Mouse (Mus musculus): Measurements from ENCODE around the gene Loxl1. TPM values are rescaled to one million over a fixed set of nuclear protein-coding genes. Genes with fewer than 3 reads are reported as not detected.

Gene Loxl1
- polyA plus RNA-seq, 1 experiment: 15.6 TPM

DNA sequence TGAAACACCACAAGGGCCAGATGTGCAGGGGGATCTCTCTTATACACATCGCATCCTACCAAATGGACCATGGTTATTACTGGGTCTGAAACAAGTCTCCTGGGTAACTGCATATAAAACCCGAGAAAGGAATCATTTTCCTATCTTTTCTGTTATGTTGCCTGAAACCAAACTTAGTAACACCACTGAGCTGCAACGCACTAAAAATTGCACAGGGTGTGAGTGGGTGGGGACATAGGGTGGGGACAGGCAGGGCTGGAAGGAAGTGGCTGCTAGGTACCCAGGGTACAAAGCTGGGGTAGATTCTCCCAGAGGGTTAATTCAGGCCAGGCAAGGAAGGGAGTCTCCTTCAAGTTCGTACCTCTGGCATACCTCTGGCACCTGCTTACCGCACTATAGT lies 70.3 kb downstream of the Loxl1 start:
- peak overlapping the region; percentile 43 for H3K27ac ChIP-seq (ENCODE audit: insufficient read depth, low read depth, low read length)
- no peaks in the 10 kb centered on the region for H3K27me3 ChIP-seq (ENCODE audit: control insufficient read depth, insufficient read depth, low read length)
- TF ChIP-seq POLR2A (IDR thresholded peaks at IDR 0.05; ENCODE audit: low read depth, low read length): no peak
- no peak for TF ChIP-seq CTCF (IDR thresholded peaks at IDR 0.05; ENCODE audit: extremely low read depth, insufficient read length, insufficient replicate concordance, low read depth, low read length)

DNA sequence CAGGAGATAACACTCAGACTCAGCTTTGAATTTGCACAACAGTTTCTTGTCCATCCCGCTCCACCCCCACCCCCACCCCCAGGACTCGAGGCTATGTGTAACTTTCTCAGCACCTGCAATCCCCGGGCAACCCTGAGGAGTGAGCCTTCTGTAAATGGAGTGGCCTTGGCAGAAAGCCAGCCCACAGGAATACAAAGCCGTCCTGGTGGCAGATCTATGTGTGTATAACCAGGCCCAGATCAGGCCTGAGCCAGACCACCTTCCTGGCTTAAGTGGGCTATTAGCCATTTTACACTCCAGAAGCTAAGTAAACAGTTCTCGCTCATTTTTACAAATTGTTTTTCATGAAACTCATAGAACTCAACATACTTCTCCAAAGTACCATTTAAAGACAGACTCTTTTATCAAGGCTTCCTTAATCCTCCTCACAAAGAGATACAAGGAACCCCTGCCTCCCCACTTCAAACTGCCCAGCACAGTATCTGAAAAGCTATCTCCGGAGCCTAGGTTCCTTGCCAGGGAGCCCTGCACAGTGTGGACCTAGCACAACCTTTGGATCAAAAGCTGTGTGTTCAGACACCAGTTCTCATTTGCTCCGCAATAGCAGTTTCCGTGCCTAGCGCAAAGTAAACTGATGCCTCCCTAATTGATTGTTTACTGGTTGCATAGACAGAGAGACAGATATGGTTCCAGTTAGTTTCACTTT lies 71.1 kb downstream of the Loxl1 start:
- H3K27ac ChIP-seq (ENCODE audit: insufficient read depth, low read depth, low read length): peak overlapping the region; percentile 43
- peaks cover 12% of the 10 kb centered on the region for H3K36me3 ChIP-seq (ENCODE audit: control insufficient read depth, insufficient read depth, low read length)
- H3K27me3 ChIP-seq (ENCODE audit: control insufficient read depth, insufficient read depth, low read length): no peaks in the 10 kb centered on the region
- H3K4me3 ChIP-seq (ENCODE audit: low read depth, low read length): no peak overlapping the region
- WGBS: 18% methylated on average over 9 of the region's 9 CpGs
- TF ChIP-seq CTCF (IDR thresholded peaks at IDR 0.05; ENCODE audit: extremely low read depth, insufficient read length, insufficient replicate concordance, low read depth, low read length): no peak
- H3K4me1 ChIP-seq (ENCODE audit: control insufficient read depth, insufficient read depth, insufficient read length, low read length): peaks cover 23% of the 10 kb centered on the region

More for the DNA sequence above, 70.3 kb downstream of the Loxl1 start:
- peaks cover 27% of the 10 kb centered on the region for H3K4me1 ChIP-seq (ENCODE audit: control insufficient read depth, insufficient read depth, insufficient read length, low read length)
- WGBS: 52% methylated on average over 5 of the region's 5 CpGs
- H3K36me3 ChIP-seq (ENCODE audit: control insufficient read depth, insufficient read depth, low read length): peaks cover 11% of the 10 kb centered on the region
- no peak overlapping the region for H3K4me3 ChIP-seq (ENCODE audit: low read depth, low read length)

Other genes with a start within 250 kb of the Loxl1 start
- 0.83 and 1.7 TPM in 2 replicates for gene Stra6, start 249.4 kb downstream of the Loxl1 start, polyA plus RNA-seq (2012; rRNA removed)
- not detected in 2 replicates for gene Ccdc33, start 194.4 kb downstream of the Loxl1 start, polyA plus RNA-seq (2012; rRNA removed)
- 27.5 and 31.4 TPM in 2 replicates for gene Islr, start 108.9 kb downstream of the Loxl1 start, polyA plus RNA-seq (2012; rRNA removed)
- gene Islr2, start 108.9 kb downstream of the Loxl1 start, polyA plus RNA-seq (2012; rRNA removed): 0.91 and 1.3 TPM in 2 replicates
- 18.4 and 45.0 TPM in 2 replicates for gene Pml, start 63.4 kb downstream of the Loxl1 start, polyA plus RNA-seq (2012; rRNA removed)
- 9.9 and 21.3 TPM in 2 replicates for gene Stoml1, start 60.0 kb downstream of the Loxl1 start, polyA plus RNA-seq (2012; rRNA removed)
- not detected in 2 replicates for gene Tbc1d21, start 57.3 kb upstream of the Loxl1 start, polyA plus RNA-seq (2012; rRNA removed)
- gene Insyn1, start 175.4 kb upstream of the Loxl1 start, polyA plus RNA-seq (2012; rRNA removed): 1.0 and 1.1 TPM in 2 replicates
- 3.2 and 4.8 TPM in 2 replicates for gene Cd276, start 242.3 kb upstream of the Loxl1 start, polyA plus RNA-seq (2012; rRNA removed)

All from small intestine, adult 2 months (tissue).